Mouse (Mus musculus) C2C12 (cell line): ENCODE measurements around the gene Gm28035.

Source experiments
- MYOD1 ChIP-seq: IDR thresholded peaks from one replicate; pipeline ENCODE4 v1.6.1; 2011; ENCODE audit warnings: low read depth; ENCODE audit not compliant: control insufficient read depth, insufficient read length
- USF1 ChIP-seq: IDR thresholded peaks from one replicate; pipeline ENCODE4 v1.6.1; 2011; ENCODE audit warnings: low read depth, mild to moderate bottlenecking, control low read depth, moderate library complexity

DNA sequence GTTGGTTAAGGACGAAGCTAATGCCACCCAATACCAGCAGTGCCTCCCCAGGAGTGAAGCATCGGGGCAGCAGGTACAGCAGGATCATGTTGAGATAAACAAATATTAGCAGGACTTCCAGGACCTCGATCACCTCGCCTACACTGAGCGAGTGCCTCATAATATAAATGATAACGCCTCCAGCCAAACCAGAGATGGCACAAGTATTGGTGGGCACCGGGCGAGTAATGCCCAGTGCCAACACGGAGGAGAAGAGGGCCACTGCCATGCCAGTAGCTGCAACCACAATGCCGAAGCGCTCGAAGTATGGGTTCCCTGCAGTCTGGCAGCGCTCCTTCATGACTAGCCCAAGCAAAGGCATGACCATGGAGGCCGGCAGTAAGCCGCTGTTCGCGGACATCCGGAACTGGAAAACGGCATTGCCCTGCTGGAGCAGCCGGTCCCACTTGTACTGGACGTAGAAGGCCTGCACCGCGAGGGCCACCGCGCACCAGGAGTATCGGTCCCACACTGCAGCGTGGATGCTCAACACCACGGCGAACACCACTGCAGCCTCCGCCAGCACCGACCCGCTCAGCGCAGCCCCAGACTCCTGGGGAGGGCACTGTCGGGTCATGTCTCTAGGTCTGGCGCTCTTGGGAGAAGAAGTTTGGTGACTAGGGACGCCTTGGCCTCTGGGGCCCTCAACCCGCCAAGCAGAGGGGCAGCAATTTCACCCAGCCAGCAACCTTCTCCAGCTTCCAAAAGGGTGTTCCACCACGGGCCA, 45.2 kb downstream of the Gm28035 start:
- TF ChIP-seq USF1, result no peak
- TF ChIP-seq MYOD1, result no peak
